Mouse (Mus musculus) ES-Bruce4 (cell line): Measurements from ENCODE around the gene Slu7. TPM values are rescaled to one million over a fixed set of nuclear protein-coding genes. Genes with fewer than 3 reads are reported as not detected.
A peak's percentile ranks its signal among the peaks of the same experiment; 100 is the strongest.

Source experiments
- H3K27ac ChIP-seq: 2 replicates; pipeline ENCODE4 v1.5.1; 2012; ENCODE audit warnings: low read length, inconsistent platforms; ENCODE audit not compliant: insufficient read depth
- H3K27me3 ChIP-seq: 2 replicates; pipeline ENCODE4 v1.6.1; 2012; ENCODE audit warnings: mild to moderate bottlenecking, low read length, inconsistent platforms; ENCODE audit not compliant: control insufficient read depth, poor library complexity, insufficient read depth, severe bottlenecking
- H3K36me3 ChIP-seq: 2 replicates; pipeline ENCODE4 v1.6.1; 2012; ENCODE audit warnings: inconsistent platforms, mild to moderate bottlenecking, low read length, moderate library complexity; ENCODE audit not compliant: control insufficient read depth, poor library complexity, insufficient read depth, severe bottlenecking
- H3K4me1 ChIP-seq: one replicate; pipeline ENCODE4 v1.8.1; 2011; ENCODE audit warnings: low read length; ENCODE audit not compliant: control insufficient read depth, insufficient read depth
- H3K4me3 ChIP-seq: 2 replicates; pipeline ENCODE4 v1.5.1; 2011; ENCODE audit warnings: low read depth, mild to moderate bottlenecking, low read length
- H3K9ac ChIP-seq: 2 replicates; pipeline ENCODE4 v1.6.1; 2012; ENCODE audit warnings: low read depth, mild to moderate bottlenecking, inconsistent platforms; ENCODE audit not compliant: poor library complexity, severe bottlenecking
- H3K9me3 ChIP-seq: replicated peaks from 2 replicates; pipeline ENCODE4 v1.6.1; 2012; ENCODE audit warnings: mild to moderate bottlenecking, low read length, inconsistent platforms; ENCODE audit not compliant: control insufficient read depth, poor library complexity, insufficient read depth, severe bottlenecking
- CTCF ChIP-seq: IDR thresholded peaks from one replicate; pipeline ENCODE4 v1.8.1; 2011; ENCODE audit warnings: low read depth, low read length
- EP300 ChIP-seq: IDR thresholded peaks from 2 replicates; pipeline ENCODE4 v1.6.1; 2011; ENCODE audit warnings: low read depth, low read length; ENCODE audit not compliant: insufficient read depth
- POLR2A ChIP-seq: IDR thresholded peaks from one replicate; pipeline ENCODE4 v1.8.1; 2011; ENCODE audit warnings: low read length; ENCODE audit not compliant: insufficient read depth
- polyA plus RNA-seq: library from polyadenylated mRNA; stranded (reverse); fragments of >200 nt; gene quantifications from 2 replicates; pipeline ENCODE4 v1.2.4, GENCODE M21; 2011; ENCODE audit warnings: low read depth; ENCODE audit not compliant: missing spikeins, insufficient read depth, insufficient read length

Slu7 gene
- polyA plus RNA-seq, 1 experiment: 51.1 TPM

DNA sequence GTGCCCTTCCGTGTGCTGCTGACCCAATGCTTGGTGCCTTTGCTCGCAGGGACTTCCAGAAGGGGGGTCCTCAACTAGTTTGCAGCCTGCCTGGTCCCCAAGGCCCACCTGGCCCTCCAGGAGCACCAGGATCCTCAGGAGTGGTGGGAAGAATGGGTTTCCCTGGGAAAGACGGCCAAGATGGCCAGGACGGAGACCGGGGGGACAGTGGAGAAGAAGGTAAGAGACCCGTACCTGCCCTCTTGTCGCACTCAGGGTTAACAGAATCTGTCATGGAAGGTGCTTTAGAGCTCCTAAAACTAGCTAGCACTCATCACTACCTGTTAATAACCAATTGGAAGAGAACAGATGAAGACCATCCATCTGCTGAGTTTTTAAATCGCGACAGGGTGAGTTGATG lies 52.3 kb downstream of the Slu7 start:
- H3K36me3 ChIP-seq: no peaks in the 10 kb centered on the region
- H3K4me3 ChIP-seq: no peak overlapping the region
- no peaks in the 10 kb centered on the region for H3K4me1 ChIP-seq
- no peak overlapping the region for H3K27ac ChIP-seq
- H3K9ac ChIP-seq: no peak overlapping the region
- H3K27me3 ChIP-seq: no peaks in the 10 kb centered on the region
- TF ChIP-seq CTCF (no peak), EP300 (no peak)
- H3K9me3 ChIP-seq: no peaks in the 10 kb centered on the region

DNA sequence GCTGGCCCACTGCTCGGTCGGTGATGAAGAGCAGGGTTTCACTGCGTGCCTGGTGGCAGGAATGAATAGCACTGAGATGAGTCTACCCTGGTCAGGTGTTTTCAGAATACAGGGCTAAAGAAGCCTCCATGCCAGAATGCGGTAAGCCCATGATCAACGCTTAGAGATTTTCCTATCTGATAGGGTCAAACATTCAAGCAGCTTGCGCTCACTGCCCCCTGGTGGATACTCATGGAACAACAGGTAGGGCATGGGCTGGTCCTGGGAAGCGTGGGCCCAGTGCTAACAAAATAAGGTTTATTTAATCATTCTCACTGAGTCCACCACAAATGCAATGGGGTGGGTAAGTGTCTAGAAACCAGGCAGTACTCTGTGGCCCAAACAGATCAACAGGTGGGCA lies 59.1 kb downstream of the Slu7 start:
- no peak overlapping the region for H3K9ac ChIP-seq
- no peaks in the 10 kb centered on the region for H3K27me3 ChIP-seq
- H3K4me1 ChIP-seq: no peaks in the 10 kb centered on the region
- no peaks in the 10 kb centered on the region for H3K36me3 ChIP-seq
- no peak overlapping the region for H3K4me3 ChIP-seq
- H3K27ac ChIP-seq: no peak overlapping the region
- no peaks in the 10 kb centered on the region for H3K9me3 ChIP-seq
- TF ChIP-seq CTCF (peak; percentile 88), EP300 (no peak)

DNA sequence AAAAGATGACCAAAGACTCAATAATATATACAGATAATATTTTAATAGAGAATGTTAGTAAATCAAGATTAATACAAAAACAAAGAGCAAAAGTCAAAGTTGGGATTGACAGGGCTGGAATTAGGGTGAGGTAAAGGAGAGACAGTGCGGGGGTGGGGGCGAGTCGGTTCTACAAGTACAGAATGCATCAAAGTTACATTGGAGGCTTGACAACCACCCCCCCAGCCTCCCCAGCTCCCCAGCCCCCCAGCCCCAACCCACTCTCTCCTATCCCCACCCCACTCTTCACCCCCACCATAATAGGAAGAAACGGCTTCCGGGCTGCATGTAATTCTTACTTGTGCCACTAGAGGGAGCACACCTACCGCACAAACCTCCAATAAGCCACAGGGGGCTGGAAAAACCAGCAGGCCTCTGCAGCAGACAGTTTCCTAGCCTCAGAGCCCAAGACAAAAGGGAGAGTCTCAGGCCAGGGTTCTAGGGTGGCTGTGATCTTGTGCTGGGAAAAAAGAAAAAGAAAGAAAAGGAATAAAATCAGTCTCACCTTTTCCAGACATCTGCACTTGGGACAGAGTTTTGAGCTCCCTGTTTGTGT lies 60.4 kb downstream of the Slu7 start:
- Histone ChIP-seq H3K9me3 (no peaks in the 10 kb centered on the region), H3K36me3 (no peaks in the 10 kb centered on the region), H3K27me3 (no peaks in the 10 kb centered on the region), H3K9ac (no peak overlapping the region), H3K4me1 (no peaks in the 10 kb centered on the region), H3K27ac (no peak overlapping the region), H3K4me3 (no peak overlapping the region)
- TF ChIP-seq POLR2A (no peak), CTCF (peak; percentile 77)

DNA sequence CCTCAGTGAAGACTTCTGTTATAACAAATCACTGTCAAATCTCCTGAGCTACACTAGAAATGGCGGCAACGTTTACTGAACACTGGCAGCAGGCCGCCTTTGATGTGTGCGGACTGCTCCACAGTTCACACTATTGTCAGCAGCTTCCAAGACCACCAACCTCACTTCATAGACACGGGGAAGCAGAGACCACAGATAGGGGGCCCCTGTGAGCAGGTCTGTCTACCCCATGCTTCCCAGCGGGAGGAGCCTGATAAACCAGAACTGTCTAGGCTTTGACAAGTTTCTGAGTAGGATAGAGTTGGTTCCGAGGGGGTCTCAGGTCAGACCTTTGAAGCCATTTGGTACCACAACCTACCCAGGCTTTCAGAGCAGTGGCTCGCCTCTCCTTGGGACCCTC lies 61.5 kb downstream of the Slu7 start:
- no peak for TF ChIP-seq EP300
- peak; percentile 52 for TF ChIP-seq CTCF
- no peak for TF ChIP-seq POLR2A
- no peaks in the 10 kb centered on the region for H3K9me3 ChIP-seq
- H3K9ac ChIP-seq: no peak overlapping the region
- H3K27me3 ChIP-seq: no peaks in the 10 kb centered on the region
- no peak overlapping the region for H3K27ac ChIP-seq
- no peak overlapping the region for H3K4me3 ChIP-seq
- no peaks in the 10 kb centered on the region for H3K36me3 ChIP-seq
- H3K4me1 ChIP-seq: no peaks in the 10 kb centered on the region

DNA sequence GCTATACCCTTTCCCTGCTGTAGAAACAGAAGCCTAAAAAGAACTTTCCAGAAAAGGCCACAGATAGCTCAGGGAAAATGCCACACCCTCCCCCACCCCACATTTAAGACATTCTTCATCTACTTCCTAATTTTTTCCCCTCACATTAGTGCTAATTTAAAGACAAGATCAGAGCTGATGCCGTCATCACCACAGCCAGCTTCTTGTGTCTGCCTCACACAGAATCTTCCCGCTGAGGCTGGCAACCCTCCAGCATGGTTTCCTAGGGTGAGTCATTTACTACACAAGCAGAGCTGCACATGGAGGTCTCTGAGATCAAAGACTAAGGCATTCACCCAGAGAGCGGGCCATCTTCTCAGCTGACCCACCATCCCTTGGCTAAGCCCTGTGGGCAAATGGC lies 62.0 kb downstream of the Slu7 start:
- TF ChIP-seq CTCF (no peak), EP300 (no peak), POLR2A (no peak)
- no peaks in the 10 kb centered on the region for H3K27me3 ChIP-seq
- no peaks in the 10 kb centered on the region for H3K4me1 ChIP-seq

More for the DNA sequence above, 62.0 kb downstream of the Slu7 start:
- Histone ChIP-seq H3K9me3 (no peaks in the 10 kb centered on the region), H3K36me3 (no peaks in the 10 kb centered on the region), H3K4me3 (no peak overlapping the region), H3K27ac (no peak overlapping the region), H3K9ac (no peak overlapping the region)

Other genes starting within 250 kb of the Slu7 start
- 200 and 202 TPM in 2 replicates for gene Pttg1, start 7.5 kb upstream of the Slu7 start, polyA plus RNA-seq
- not detected in 2 replicates for gene C1qtnf2, start 40.5 kb downstream of the Slu7 start, polyA plus RNA-seq
- 3.8 and 4.9 TPM in 2 replicates for gene Ccnjl, start 95.0 kb downstream of the Slu7 start, polyA plus RNA-seq
- gene 4933415A04Rik, start 153.3 kb downstream of the Slu7 start, polyA plus RNA-seq: 0.99 and 1.2 TPM in 2 replicates
- gene Fabp6, start 167.8 kb downstream of the Slu7 start, polyA plus RNA-seq: not detected in 2 replicates
- 87.5 and 88.6 TPM in 2 replicates for gene Pwwp2a, start 248.3 kb downstream of the Slu7 start, polyA plus RNA-seq